Mouse (Mus musculus): ENCODE results near the gene Syt1. TPM values are rescaled to one million over a fixed set of nuclear protein-coding genes. Genes with fewer than 3 reads are reported as not detected.

The Syt1 gene
- polyA plus RNA-seq, 2 experiments, result 0.84 to 1.1 TPM

DNA sequence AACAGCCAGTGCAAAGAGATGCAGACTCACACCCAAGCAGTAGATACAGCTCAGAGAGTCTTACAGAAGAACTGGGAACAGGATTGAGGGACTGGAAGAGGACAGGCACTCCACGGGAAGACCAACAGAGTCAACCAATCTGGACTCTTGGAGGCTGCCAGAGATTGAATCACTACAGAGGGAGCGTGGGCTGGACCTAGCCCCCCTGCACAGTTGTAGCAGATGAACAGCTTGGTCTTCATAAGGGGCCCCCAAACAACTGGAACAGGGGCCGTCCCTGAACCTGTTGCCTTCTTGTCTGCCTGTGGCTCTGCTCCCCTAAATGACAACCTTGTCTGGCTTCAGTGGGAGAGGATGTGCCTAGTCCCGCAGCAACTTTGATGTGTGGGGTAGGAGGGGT is 375.2 kb downstream of the Syt1 start:
- no peaks in the 10 kb centered on the region for H3K9me3 ChIP-seq (ENCODE audit: control insufficient read depth, low read length)
- no peak for TF ChIP-seq POLR2A (IDR thresholded peaks at IDR 0.05; ENCODE audit: borderline replicate concordance, extremely low read depth, insufficient read depth, insufficient read length)
- H3K27ac ChIP-seq (replicated peaks; ENCODE audit: low read depth, low read length), result no peak overlapping the region
- H3K4me2 ChIP-seq (replicated peaks; ENCODE audit: low read depth, low read length, severe bottlenecking), result no peak overlapping the region
- ATAC-seq (ENCODE audit: low FRiP score, low read depth) (no peak), DNase-seq (ENCODE audit: low spot score) (no peak)
- H3K4me1 ChIP-seq (ENCODE audit: control insufficient read depth, insufficient read depth, low read length), result no peaks in the 10 kb centered on the region
- no peaks in the 10 kb centered on the region for H3K27me3 ChIP-seq (ENCODE audit: control insufficient read depth, insufficient read depth, low read length)
- H3K36me3 ChIP-seq (ENCODE audit: control insufficient read depth, insufficient read depth, low read length), result no peaks in the 10 kb centered on the region
- no peak overlapping the region for H3K9ac ChIP-seq (ENCODE audit: low read depth, low read length, severe bottlenecking)
- no peak overlapping the region for H3K4me3 ChIP-seq (replicated peaks; ENCODE audit: low read length)
- 77% methylated on average over 4 of the region's 4 CpGs for WGBS

- Histone ChIP-seq H3K4me2 (replicated peaks; ENCODE audit: low read depth, low read length, severe bottlenecking) (no peak overlapping the region), H3K4me1 (ENCODE audit: control insufficient read depth, insufficient read depth, low read length) (no peaks in the 10 kb centered on the region), H3K27me3 (ENCODE audit: control insufficient read depth, insufficient read depth, low read length) (no peaks in the 10 kb centered on the region), H3K27ac (replicated peaks; ENCODE audit: low read depth, low read length) (no peak overlapping the region), H3K4me3 (replicated peaks; ENCODE audit: low read length) (no peak overlapping the region), H3K9ac (ENCODE audit: low read depth, low read length, severe bottlenecking) (no peak overlapping the region), H3K9me3 (ENCODE audit: control insufficient read depth, low read length) (no peaks in the 10 kb centered on the region), H3K36me3 (ENCODE audit: control insufficient read depth, insufficient read depth, low read length) (no peaks in the 10 kb centered on the region)
- no peak for ATAC-seq (ENCODE audit: low FRiP score, low read depth)
- DNase-seq (ENCODE audit: low spot score), result no peak
- TF ChIP-seq POLR2A (IDR thresholded peaks at IDR 0.05; ENCODE audit: borderline replicate concordance, extremely low read depth, insufficient read depth, insufficient read length), result no peak
- WGBS, result 78% methylated on average over 8 of the region's 8 CpGs
Observed at GRCm38 (mm10) chr10:108630841-108631240, 379.9 kb downstream of the Syt1 start.

DNA sequence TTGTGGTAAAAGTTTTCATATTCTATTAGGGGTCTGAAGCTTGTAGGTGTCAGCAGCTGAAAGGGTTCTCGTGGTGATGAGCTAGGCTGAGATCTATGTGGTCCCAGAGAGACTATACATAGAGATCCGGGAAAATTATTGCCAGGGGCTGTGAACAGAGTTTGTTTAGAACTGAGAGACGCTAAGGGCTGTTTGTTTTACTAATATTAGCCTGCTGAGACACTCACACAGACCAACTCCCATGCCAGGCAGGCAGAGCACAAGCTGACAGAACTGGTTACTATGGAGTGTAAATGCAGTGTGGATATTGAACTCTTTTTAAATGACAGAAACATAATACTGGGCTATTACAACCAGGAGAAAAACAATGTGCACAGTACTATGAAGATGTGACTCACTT is 384.4 kb downstream of the Syt1 start:
- Histone ChIP-seq H3K4me1 (ENCODE audit: control insufficient read depth, insufficient read depth, low read length) (no peaks in the 10 kb centered on the region), H3K27ac (replicated peaks; ENCODE audit: low read depth, low read length) (no peak overlapping the region), H3K4me2 (replicated peaks; ENCODE audit: low read depth, low read length, severe bottlenecking) (no peak overlapping the region), H3K36me3 (ENCODE audit: control insufficient read depth, insufficient read depth, low read length) (no peaks in the 10 kb centered on the region), H3K9me3 (ENCODE audit: control insufficient read depth, low read length) (no peaks in the 10 kb centered on the region), H3K27me3 (ENCODE audit: control insufficient read depth, insufficient read depth, low read length) (no peaks in the 10 kb centered on the region), H3K9ac (ENCODE audit: low read depth, low read length, severe bottlenecking) (no peak overlapping the region), H3K4me3 (replicated peaks; ENCODE audit: low read length) (no peak overlapping the region)
- DNase-seq (ENCODE audit: low spot score) (no peak), ATAC-seq (ENCODE audit: low FRiP score, low read depth) (no peak)
- 61% methylated on average over 3 of the region's 3 CpGs for WGBS
- no peak for TF ChIP-seq POLR2A (IDR thresholded peaks at IDR 0.05; ENCODE audit: borderline replicate concordance, extremely low read depth, insufficient read depth, insufficient read length)

GRCm38 (mm10) chr10:108623002-108623401 is 387.8 kb downstream of the Syt1 start:
- TF ChIP-seq POLR2A (IDR thresholded peaks at IDR 0.05; ENCODE audit: borderline replicate concordance, extremely low read depth, insufficient read depth, insufficient read length), result no peak
- Histone ChIP-seq H3K9ac (ENCODE audit: low read depth, low read length, severe bottlenecking) (no peak overlapping the region), H3K4me3 (replicated peaks; ENCODE audit: low read length) (no peak overlapping the region), H3K4me2 (replicated peaks; ENCODE audit: low read depth, low read length, severe bottlenecking) (no peak overlapping the region), H3K36me3 (ENCODE audit: control insufficient read depth, insufficient read depth, low read length) (no peaks in the 10 kb centered on the region), H3K9me3 (ENCODE audit: control insufficient read depth, low read length) (no peaks in the 10 kb centered on the region), H3K4me1 (ENCODE audit: control insufficient read depth, insufficient read depth, low read length) (no peaks in the 10 kb centered on the region), H3K27ac (replicated peaks; ENCODE audit: low read depth, low read length) (no peak overlapping the region), H3K27me3 (ENCODE audit: control insufficient read depth, insufficient read depth, low read length) (no peaks in the 10 kb centered on the region)
- DNase-seq (ENCODE audit: low spot score) (no peak), ATAC-seq (ENCODE audit: low FRiP score, low read depth) (no peak)
- WGBS, result 59% methylated on average over 4 of the region's 4 CpGs

DNA sequence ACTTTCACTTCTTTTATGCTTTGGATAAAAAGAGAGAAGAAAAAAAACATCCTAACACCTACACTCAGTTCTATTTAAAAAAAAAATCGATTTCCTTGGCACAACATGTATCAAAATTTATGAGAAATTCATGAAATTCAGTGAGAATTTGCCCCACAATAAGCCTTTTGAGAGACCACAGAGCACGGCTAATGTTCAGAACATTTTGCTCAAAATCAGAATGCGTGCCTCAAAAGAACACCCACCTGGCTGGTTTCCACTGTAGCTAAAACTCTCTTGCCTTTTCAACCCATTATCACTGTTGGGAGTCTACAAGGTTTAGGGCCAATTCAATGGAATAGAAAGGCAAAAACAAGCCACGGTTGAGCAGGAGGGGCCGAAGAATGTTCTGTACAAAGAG is 390.9 kb downstream of the Syt1 start:
- Histone ChIP-seq H3K4me2 (replicated peaks; ENCODE audit: low read depth, low read length, severe bottlenecking) (no peak overlapping the region), H3K9me3 (ENCODE audit: control insufficient read depth, low read length) (no peaks in the 10 kb centered on the region), H3K27ac (replicated peaks; ENCODE audit: low read depth, low read length) (no peak overlapping the region), H3K27me3 (ENCODE audit: control insufficient read depth, insufficient read depth, low read length) (no peaks in the 10 kb centered on the region), H3K36me3 (ENCODE audit: control insufficient read depth, insufficient read depth, low read length) (no peaks in the 10 kb centered on the region), H3K4me1 (ENCODE audit: control insufficient read depth, insufficient read depth, low read length) (no peaks in the 10 kb centered on the region), H3K9ac (ENCODE audit: low read depth, low read length, severe bottlenecking) (no peak overlapping the region), H3K4me3 (replicated peaks; ENCODE audit: low read length) (no peak overlapping the region)
- DNase-seq (ENCODE audit: low spot score) (no peak), ATAC-seq (ENCODE audit: low FRiP score, low read depth) (no peak)
- no peak for TF ChIP-seq POLR2A (IDR thresholded peaks at IDR 0.05; ENCODE audit: borderline replicate concordance, extremely low read depth, insufficient read depth, insufficient read length)
- 81% methylated on average over 5 of the region's 5 CpGs for WGBS

- H3K27me3 ChIP-seq (ENCODE audit: control insufficient read depth, insufficient read depth, low read length), result no peaks in the 10 kb centered on the region
- ATAC-seq (ENCODE audit: low FRiP score, low read depth) (no peak), DNase-seq (ENCODE audit: low spot score) (no peak)
- H3K36me3 ChIP-seq (ENCODE audit: control insufficient read depth, insufficient read depth, low read length), result no peaks in the 10 kb centered on the region
- 89% methylated on average over 5 of the region's 5 CpGs for WGBS
- H3K4me1 ChIP-seq (ENCODE audit: control insufficient read depth, insufficient read depth, low read length), result no peaks in the 10 kb centered on the region
- TF ChIP-seq POLR2A (IDR thresholded peaks at IDR 0.05; ENCODE audit: borderline replicate concordance, extremely low read depth, insufficient read depth, insufficient read length), result no peak
- no peak overlapping the region for H3K9ac ChIP-seq (ENCODE audit: low read depth, low read length, severe bottlenecking)
- H3K4me2 ChIP-seq (replicated peaks; ENCODE audit: low read depth, low read length, severe bottlenecking), result no peak overlapping the region
- no peak overlapping the region for H3K27ac ChIP-seq (replicated peaks; ENCODE audit: low read depth, low read length)
- H3K4me3 ChIP-seq (replicated peaks; ENCODE audit: low read length), result no peak overlapping the region
- H3K9me3 ChIP-seq (ENCODE audit: control insufficient read depth, low read length), result no peaks in the 10 kb centered on the region
Observed at GRCm38 (mm10) chr10:108619217-108619616, 391.6 kb downstream of the Syt1 start.
